Mouse (Mus musculus) heart, postnatal 36 days (tissue): ENCODE data around the gene Csnk1d. TPM values are rescaled to one million over a fixed set of nuclear protein-coding genes. Genes with fewer than 3 reads are reported as not detected.

ENCODE experiments used
- DNase-seq, 2 experiments: peaks; one replicate each; pipeline ENCODE4 v3.0.0; 2021 to 2022
- intact Hi-C: fragments of 180-260 bp; cut with DNase I; formaldehyde crosslinking; loops from one replicate; pipeline ENCODE4 v1.15.1; 2025
- total RNA-seq, 2 experiments: library from RNA; stranded (reverse); gene quantifications; 2 replicates each; pipeline ENCODE4 v1.2.3; 2021

The Csnk1d gene
- total RNA-seq, 2 experiments from 2014 or later: 57.9 to 64.8 TPM

GRCm38 (mm10) chr11:120928468-120928867 lies 62.7 kb downstream of the Csnk1d start:
- intact Hi-C loops: no loop called here
- DNase-seq: no peak

- intact Hi-C loops: no loop called here
- DNase-seq: no peak
These were observed 68.6 kb downstream of the Csnk1d start for GRCm38 (mm10) chr11:120922528-120922927.

GRCm38 (mm10) chr11:120917756-120918155 lies 73.4 kb downstream of the Csnk1d start:
- no peak for DNase-seq
- intact Hi-C loops: no loop called here

- no peak for DNase-seq
- intact Hi-C loops: no loop called here
These were observed 74.7 kb downstream of the Csnk1d start for GRCm38 (mm10) chr11:120916477-120916876.

- intact Hi-C loops: no loop called here
- DNase-seq: no peak
These were observed 77.3 kb downstream of the Csnk1d start for GRCm38 (mm10) chr11:120913796-120914195.

Other genes with a start within 250 kb of the Csnk1d start
- gene Hmga1b, start 228.5 kb downstream of the Csnk1d start, total RNA-seq: 10 to 100 TPM; 22.1 to 34.1 TPM
- gene Rfng, start 207.1 kb downstream of the Csnk1d start, total RNA-seq: 10 to 100 TPM; 11.2 to 13.3 TPM
- 10 to 100 TPM; 54.6 to 58.4 TPM for gene Gps1, start 207.1 kb downstream of the Csnk1d start, total RNA-seq
- gene Dus1l, start 194.9 kb downstream of the Csnk1d start, total RNA-seq: 10 to 100 TPM; 25.0 to 29.0 TPM
- gene Fasn, start 166.8 kb downstream of the Csnk1d start, total RNA-seq: 10 to 100 TPM; 17.3 to 65.9 TPM
- gene Ccdc57, start 58.5 kb downstream of the Csnk1d start, total RNA-seq: 1 to 10 TPM in 1 of 2 experiments, under 1 TPM in 1; 0.79 to 1.6 TPM
- 1 to 10 TPM; 1.3 to 1.9 TPM for gene Slc16a3, start 42.9 kb downstream of the Csnk1d start, total RNA-seq
- gene Cd7, start 48.1 kb upstream of the Csnk1d start, total RNA-seq: under 1 TPM; 0.38 to 0.61 TPM
- not detected for gene Sectm1b, start 72.2 kb upstream of the Csnk1d start, total RNA-seq
- not detected for gene Sectm1a, start 89.9 kb upstream of the Csnk1d start, total RNA-seq
- gene Tex19.2, start 127.3 kb upstream of the Csnk1d start, total RNA-seq: not detected
- not detected for gene Tex19.1, start 154.8 kb upstream of the Csnk1d start, total RNA-seq
- under 1 TPM; 0.44 to 0.54 TPM for gene Uts2r, start 168.9 kb upstream of the Csnk1d start, total RNA-seq
- 10 to 100 TPM in 1 of 2 experiments, 1 to 10 TPM in 1; 9.2 to 10.5 TPM for gene Hexdc, start 213.1 kb upstream of the Csnk1d start, total RNA-seq
- 10 to 100 TPM; 14.7 to 19.1 TPM for gene Ogfod3, start 213.4 kb upstream of the Csnk1d start, total RNA-seq
- gene Cybc1, start 238.0 kb upstream of the Csnk1d start, total RNA-seq: 10 to 100 TPM in 1 of 2 experiments, 1 to 10 TPM in 1; 7.5 to 10.9 TPM
- gene Narf, start 245.9 kb upstream of the Csnk1d start, total RNA-seq: 100 to 1,000 TPM in 1 of 2 experiments, 10 to 100 TPM in 1; 97.1 to 105 TPM